21 mouse cellular contexts compared by ENCODE assay signal in genomic region chr4:131525236-131525635, GRCm38 (mm10).
"Had no signal": no experiment of that assay in that cellular context is flagged by ENCODE, and none has a peak within 500 bp of the region (broad histone marks: within the 10 kb centered on the region; RNA-seq: fewer than 3 reads in every experiment).

No protein-coding gene starts in this region.

- H3K4me3 ChIP-seq: gastrocnemius, adult 2 months; heart, embryonic 10.5 days; heart, embryonic 12.5 days; hindbrain, embryonic 10.5 days; hindbrain, embryonic 12.5 days; intestine, embryonic 15.5 days; limb, embryonic 10.5 days; limb, embryonic 12.5 days; liver, embryonic 13.5 days had no signal

- DNase-seq: gastrocnemius, adult 2 months; gastrocnemius, postnatal 10 days; gastrocnemius, postnatal 25 days; heart, adult 18-20 months; heart, postnatal 10 days; heart, postnatal 4 days; kidney, adult 18-20 months; kidney, adult 8-10 months; kidney, postnatal 10 days; kidney, postnatal 25 days; kidney, postnatal 4 days; liver; liver, embryonic 13.5 days had no signal

- H3K27ac ChIP-seq: gastrocnemius, adult 2 months; heart, embryonic 10.5 days; hindbrain, embryonic 10.5 days; hindbrain, embryonic 12.5 days; hindbrain, embryonic 14.5 days; intestine, embryonic 15.5 days; limb, embryonic 10.5 days; limb, embryonic 12.5 days; liver, embryonic 13.5 days had no signal
